Mouse (Mus musculus) midbrain, postnatal 0 days (tissue): ENCODE measurements around the gene Vmn2r43. TPM values are rescaled to one million over a fixed set of nuclear protein-coding genes. Genes with fewer than 3 reads are reported as not detected.
"Not testable (repeated sequence)": the region's sequence is repeated elsewhere in the genome, so short reads cannot be mapped to it uniquely, and the experiment has no call there.

Source experiments
- ATAC-seq: fragments of 200-750 bp; cut with Nextera tagmentation; 2 replicates; pipeline ENCODE4 v1.8.0; 2017; ENCODE audit warnings: moderate number of reproducible peaks, mild to moderate bottlenecking, moderate TSS enrichment, moderate library complexity; ENCODE audit not compliant: low FRiP score
- DNase-seq: peaks from one replicate; pipeline ENCODE4 v3.0.0-alpha.2; 2015; ENCODE audit warnings: low spot score
- H3K27ac ChIP-seq: fragments of 300-500 bp; sonication (generic); 2 replicates; pipeline ENCODE4 v1.5.1; 2014; ENCODE audit warnings: low read depth, mild to moderate bottlenecking, low read length, mixed read lengths
- H3K27me3 ChIP-seq: fragments of 300-500 bp; sonication (generic); 2 replicates; pipeline ENCODE4 v1.6.1; 2014; ENCODE audit warnings: low read length, control low read depth, mixed read lengths; ENCODE audit not compliant: insufficient read depth
- H3K36me3 ChIP-seq: fragments of 300-500 bp; sonication (generic); 2 replicates; pipeline ENCODE4 v1.6.1; 2014; ENCODE audit warnings: low read length, control low read depth, mixed read lengths; ENCODE audit not compliant: insufficient read depth
- H3K4me1 ChIP-seq: fragments of 300-500 bp; sonication (generic); 2 replicates; pipeline ENCODE4 v1.6.1; 2014; ENCODE audit warnings: mild to moderate bottlenecking, control low read depth, antibody characterized with exemption, low read length, mixed read lengths; ENCODE audit not compliant: insufficient read depth
- H3K4me2 ChIP-seq: fragments of 300-500 bp; sonication (generic); 2 replicates; pipeline ENCODE4 v1.6.1; 2014; ENCODE audit warnings: low read depth, mild to moderate bottlenecking, low read length, mixed read lengths; ENCODE audit not compliant: poor library complexity, severe bottlenecking
- H3K4me3 ChIP-seq: fragments of 300-500 bp; sonication (generic); 2 replicates; pipeline ENCODE4 v1.5.1; 2014; ENCODE audit warnings: low read depth, mild to moderate bottlenecking, low read length, moderate library complexity
- H3K9ac ChIP-seq: fragments of 300-500 bp; sonication (generic); replicated peaks from 2 replicates; pipeline ENCODE4 v1.6.1; 2014; ENCODE audit warnings: mild to moderate bottlenecking, low read length, moderate library complexity, mixed read lengths; ENCODE audit not compliant: poor library complexity, severe bottlenecking
- H3K9me3 ChIP-seq: fragments of 300-500 bp; sonication (generic); 2 replicates; pipeline ENCODE4 v1.6.1; 2016; ENCODE audit warnings: low read length, control low read depth
- WGBS: fragments of 180-500 bp; shearing (Covaris S2); extraction: QIAGEN DNeasy Blood & Tissue Kit; methylation state at CpG from one replicate; pipeline ENCODE4 v1.1.7; 2014; 5-methylcytosine and 5-hydroxymethylcytosine counted together
- polyA plus RNA-seq: library from polyadenylated mRNA; unstranded; fragments of >200 nt; fragmentation: Nextera tagmentation; extraction: Ambion mirVana; gene quantifications from 2 replicates; pipeline ENCODE4 v1.2.1, GENCODE M21; 2015
- total RNA-seq: library from RNA; depleted of rRNA; stranded (reverse); fragments of >200 nt; gene quantifications from 2 replicates; pipeline ENCODE4 v1.2.3, GENCODE M21; 2014; rRNA removed

The Vmn2r43 gene
- total RNA-seq (not detected in 2 replicates), polyA plus RNA-seq (not detected in 2 replicates)

DNA sequence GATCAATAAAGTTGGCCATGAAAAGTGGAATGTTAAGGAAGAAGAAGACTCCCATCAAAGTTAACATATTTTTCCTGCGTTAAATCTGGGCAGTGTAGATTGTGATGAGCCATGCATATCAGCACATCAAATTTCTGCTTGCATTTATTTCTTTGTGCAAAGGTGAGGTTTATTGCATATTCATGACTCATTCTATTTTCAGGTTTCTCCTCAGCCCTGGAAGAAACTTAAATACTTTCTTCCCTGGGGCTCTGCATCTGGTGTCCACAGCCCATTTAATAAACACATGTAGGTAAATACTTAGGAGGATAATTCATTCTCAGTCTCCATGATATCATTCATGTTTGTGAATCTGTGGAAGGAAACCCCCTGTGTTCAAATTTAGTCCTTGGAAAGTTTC is at the start of gene Vmn2r43:
Vmn2r43 (minus strand) TSS at position 101 of the 400 bp plus-strand sequence.
- WGBS = no CpG with 5 or more reads among the region's 1 CpGs
- DNase-seq, H3K4me3 ChIP-seq: not testable (repeated sequence)

DNA sequence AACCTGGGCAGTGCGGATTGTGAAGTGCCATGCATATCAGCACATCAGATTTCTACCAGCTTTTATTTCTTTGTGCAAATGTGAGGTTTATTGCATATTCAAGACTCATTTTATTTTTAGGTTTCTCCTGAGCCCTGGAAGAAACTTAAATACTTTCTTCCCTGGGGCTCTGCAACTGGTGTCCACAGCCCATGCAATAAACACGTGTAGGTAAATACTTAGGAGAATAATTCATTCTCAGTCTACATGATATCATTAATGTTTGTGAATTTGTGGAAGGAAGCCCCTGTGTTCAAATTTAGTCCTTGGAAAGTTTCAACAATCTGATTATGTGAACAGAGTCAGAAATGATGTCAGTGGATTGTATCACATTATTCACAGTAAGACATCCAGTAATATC is 60.2 kb downstream of the Vmn2r43 start, which contains the start of gene Vmn2r42:
Vmn2r42 (minus strand) TSS at position 101 of the 400 bp plus-strand sequence.
- no CpG with 5 or more reads among the region's 2 CpGs for WGBS
- H3K27me3 ChIP-seq = not testable (repeated sequence)

More for the DNA sequence above, at the start of gene Vmn2r43:
- not testable (repeated sequence) for H3K9ac ChIP-seq, H3K4me2 ChIP-seq, H3K4me1 ChIP-seq, H3K9me3 ChIP-seq, H3K27me3 ChIP-seq, H3K27ac ChIP-seq, ATAC-seq, H3K36me3 ChIP-seq

More for the DNA sequence above, 60.2 kb downstream of the Vmn2r43 start, which contains the start of gene Vmn2r42:
- H3K4me3 ChIP-seq, DNase-seq, H3K27ac ChIP-seq, H3K9ac ChIP-seq, H3K4me2 ChIP-seq, H3K9me3 ChIP-seq, H3K4me1 ChIP-seq, ATAC-seq, H3K36me3 ChIP-seq: not testable (repeated sequence)

Other genes starting within 250 kb of the Vmn2r43 start
- gene Vmn2r41, start 98.9 kb downstream of the Vmn2r43 start, total RNA-seq = not detected in 2 replicates
- not detected in 2 replicates for gene Vmn2r41, start 98.9 kb downstream of the Vmn2r43 start, polyA plus RNA-seq
- gene Vmn2r42, start 60.3 kb downstream of the Vmn2r43 start, total RNA-seq = not detected in 2 replicates
- gene Vmn2r42, start 60.3 kb downstream of the Vmn2r43 start, polyA plus RNA-seq = not detected in 2 replicates
- gene Vmn2r44, start 122.7 kb upstream of the Vmn2r43 start, total RNA-seq = not detected in 2 replicates
- not detected in 2 replicates for gene Vmn2r44, start 122.7 kb upstream of the Vmn2r43 start, polyA plus RNA-seq
- gene Vmn2r45, start 228.5 kb upstream of the Vmn2r43 start, total RNA-seq = not detected in 2 replicates
- not detected in 2 replicates for gene Vmn2r45, start 228.5 kb upstream of the Vmn2r43 start, polyA plus RNA-seq